Mouse (Mus musculus) neural tube, embryonic 12.5 days (tissue): ENCODE results near the gene Ntrk3. TPM values are rescaled to one million over a fixed set of nuclear protein-coding genes. Genes with fewer than 3 reads are reported as not detected.

Experiments used
- ATAC-seq: fragments of 200-750 bp; cut with Nextera tagmentation; 2 replicates; pipeline ENCODE4 v1.8.0; 2017; ENCODE audit warnings: low read depth, mild to moderate bottlenecking, moderate TSS enrichment, moderate library complexity; ENCODE audit not compliant: low FRiP score
- H3K27ac ChIP-seq: fragments of 300-500 bp; sonication (generic); 2 replicates; pipeline ENCODE4 v1.5.1; 2016
- H3K27me3 ChIP-seq: fragments of 300-500 bp; sonication (generic); replicated peaks from 2 replicates; pipeline ENCODE4 v1.6.1; 2016; ENCODE audit warnings: mild to moderate bottlenecking
- H3K36me3 ChIP-seq: fragments of 300-500 bp; sonication (generic); 2 replicates; pipeline ENCODE4 v1.6.1; 2016; ENCODE audit warnings: mild to moderate bottlenecking
- H3K4me1 ChIP-seq: fragments of 300-500 bp; sonication (generic); 2 replicates; pipeline ENCODE4 v1.6.1; 2016
- H3K4me2 ChIP-seq: fragments of 300-500 bp; sonication (generic); replicated peaks from 2 replicates; pipeline ENCODE4 v1.6.1; 2016; ENCODE audit warnings: mild to moderate bottlenecking
- H3K4me3 ChIP-seq: fragments of 300-500 bp; sonication (generic); 2 replicates; pipeline ENCODE4 v1.5.1; 2016
- H3K9ac ChIP-seq: fragments of 300-500 bp; sonication (generic); 2 replicates; pipeline ENCODE4 v1.6.1; 2016; ENCODE audit warnings: mild to moderate bottlenecking
- H3K9me3 ChIP-seq: fragments of 300-500 bp; sonication (generic); 2 replicates; pipeline ENCODE4 v1.6.1; 2016; ENCODE audit warnings: mild to moderate bottlenecking
- WGBS: fragments of 180-500 bp; shearing (Covaris S2); methylation state at CpG from one replicate; pipeline ENCODE4 v1.1.7; 2016; 5-methylcytosine and 5-hydroxymethylcytosine counted together
- polyA plus RNA-seq: library from polyadenylated mRNA; unstranded; fragments of >200 nt; fragmentation: Nextera tagmentation; extraction: Ambion mirVana; gene quantifications from 2 replicates; pipeline ENCODE4 v1.2.1, GENCODE M21; 2016

The Ntrk3 gene
- 14.2 and 17.6 TPM in 2 replicates for polyA plus RNA-seq

- no peaks in the 10 kb centered on the region for H3K27me3 ChIP-seq
- no peaks in the 10 kb centered on the region for H3K36me3 ChIP-seq
- H3K9me3 ChIP-seq: no peaks in the 10 kb centered on the region
- no peak within 1 kb of the TSS for H3K9ac ChIP-seq
- 85% methylated on average over 5 of the region's 5 CpGs for WGBS
- no peak for ATAC-seq
- no peak within 1 kb of the TSS for H3K4me2 ChIP-seq
- no peak within 1 kb of the TSS for H3K4me3 ChIP-seq
- H3K27ac ChIP-seq: no peak within 1 kb of the TSS
- no peaks in the 10 kb centered on the region for H3K4me1 ChIP-seq
Observed at GRCm38 (mm10) chr7:78737614-78738210, at the start of gene Ntrk3. Gene Ntrk3 (minus strand): TSS chr7:78738012.

DNA sequence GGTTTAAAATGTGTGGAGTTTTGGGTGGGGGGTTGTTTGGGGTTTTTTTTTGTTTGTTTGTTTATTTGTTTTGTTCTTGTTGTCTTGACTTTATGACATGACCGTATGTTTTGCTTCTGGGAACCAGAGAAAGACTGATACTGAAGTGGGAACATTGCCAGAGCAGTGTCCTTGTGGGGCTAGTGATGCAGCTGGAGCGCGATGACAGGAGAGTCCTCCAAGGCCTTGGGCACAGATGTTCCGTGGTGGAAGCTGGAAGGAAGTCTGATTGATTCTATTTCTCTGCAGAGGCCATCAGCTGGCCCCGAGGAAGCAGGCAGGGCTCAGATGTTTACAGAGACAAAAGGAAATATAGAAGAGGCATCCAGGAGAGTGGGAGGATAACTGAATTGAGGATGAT is 48.1 kb upstream of the Ntrk3 start:
- Histone ChIP-seq H3K4me3 (no peak overlapping the region), H3K36me3 (peaks cover 25% of the 10 kb centered on the region), H3K4me2 (no peak overlapping the region), H3K9ac (no peak overlapping the region), H3K4me1 (peaks cover 10% of the 10 kb centered on the region), H3K27ac (no peak overlapping the region), H3K9me3 (no peaks in the 10 kb centered on the region), H3K27me3 (no peaks in the 10 kb centered on the region)
- no peak for ATAC-seq
- 82% methylated on average over 5 of the region's 5 CpGs for WGBS

DNA sequence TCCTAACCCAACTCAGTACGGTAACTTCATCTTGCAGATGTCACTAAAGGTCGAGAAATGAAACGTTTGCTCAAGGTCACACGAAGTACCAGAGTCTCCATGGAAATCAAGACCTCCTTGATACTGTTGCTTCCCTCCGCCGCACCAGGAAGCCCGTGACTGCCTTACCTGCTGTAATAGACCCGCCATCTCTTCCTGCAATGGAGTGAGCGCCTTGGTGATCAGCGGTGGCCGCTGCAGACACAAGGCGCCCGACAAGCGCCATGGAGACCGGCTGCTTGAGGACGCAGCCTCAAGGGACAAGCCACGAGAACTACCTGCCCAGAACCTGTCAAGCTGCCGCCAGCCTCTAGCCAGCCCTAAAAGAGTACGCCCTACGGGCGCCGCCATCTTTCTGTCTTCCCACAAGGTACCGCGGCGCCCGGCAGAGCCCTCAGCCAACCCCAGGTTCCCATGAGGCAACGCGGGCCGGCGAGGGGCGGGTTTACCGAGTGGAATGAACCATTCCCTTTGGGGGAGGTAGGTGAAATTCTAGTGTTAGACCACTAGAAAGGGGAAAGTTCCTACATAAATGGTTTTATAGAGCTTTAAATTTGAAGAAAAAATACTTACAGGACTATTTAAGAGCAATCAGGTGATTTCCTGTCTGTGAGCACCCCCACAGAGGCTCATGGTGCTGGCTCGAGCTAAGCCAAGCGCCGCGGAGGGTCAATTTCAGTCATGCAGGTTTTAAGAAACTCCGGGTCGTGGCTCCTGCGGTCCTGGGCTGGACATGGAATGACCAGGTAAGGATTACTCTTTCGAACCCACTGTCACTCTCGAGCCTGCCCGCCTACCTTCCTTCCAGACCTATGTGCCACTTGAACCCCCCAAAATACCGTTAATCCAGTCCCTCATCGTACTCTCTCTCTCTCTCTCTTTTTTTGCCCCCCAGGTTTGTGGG is 45.1 kb upstream of the Ntrk3 start, which contains the start of the genes Mrps11 and Mrpl46:
Mrps11 (plus strand) TSS at position 481 of the 943 bp plus-strand sequence.
Mrpl46 (minus strand) TSS at position 893 of the 943 bp plus-strand sequence.
- peak; percentile 98 for ATAC-seq
- Histone ChIP-seq H3K4me3 (peak within 1 kb of the TSS; percentile 84), H3K4me1 (peaks cover 10% of the 10 kb centered on the region), H3K27me3 (no peaks in the 10 kb centered on the region), H3K9me3 (no peaks in the 10 kb centered on the region), H3K36me3 (peaks cover 22% of the 10 kb centered on the region), H3K4me2 (peak within 1 kb of the TSS; percentile 71), H3K27ac (no peak within 1 kb of the TSS), H3K9ac (peak within 1 kb of the TSS; percentile 76)
- under 1% methylated on average over 44 of the region's 44 CpGs for WGBS

GRCm38 (mm10) chr7:78778741-78779140 is 40.9 kb upstream of the Ntrk3 start:
- no peak overlapping the region for H3K4me3 ChIP-seq
- peaks cover 7% of the 10 kb centered on the region for H3K4me1 ChIP-seq
- H3K27me3 ChIP-seq: no peaks in the 10 kb centered on the region
- WGBS: 93% methylated on average over 5 of the region's 5 CpGs
- H3K36me3 ChIP-seq: peaks cover 54% of the 10 kb centered on the region
- ATAC-seq: no peak
- H3K4me2 ChIP-seq: no peak overlapping the region
- no peaks in the 10 kb centered on the region for H3K9me3 ChIP-seq
- no peak overlapping the region for H3K9ac ChIP-seq
- no peak overlapping the region for H3K27ac ChIP-seq

DNA sequence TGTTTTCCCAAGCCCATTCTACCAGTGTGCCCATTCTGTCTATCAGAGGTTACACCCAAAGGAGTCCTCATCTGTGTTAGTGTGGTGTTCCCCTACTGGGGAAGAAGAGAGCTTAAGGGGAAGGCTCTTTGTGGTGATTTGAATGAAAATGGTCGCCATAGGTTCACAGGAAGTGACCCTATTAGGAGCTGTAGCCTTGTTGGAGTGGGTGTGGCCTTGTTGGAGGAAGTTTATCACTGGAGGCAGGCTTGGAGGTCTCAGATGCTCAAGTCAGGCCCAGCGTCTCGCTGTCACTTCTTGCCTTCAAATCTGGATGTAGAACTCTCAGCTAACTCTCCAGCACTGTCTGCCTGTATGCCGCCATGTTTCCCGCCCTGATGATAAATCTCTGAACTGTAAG is 33.1 kb upstream of the Ntrk3 start:
- Histone ChIP-seq H3K4me2 (no peak overlapping the region), H3K27me3 (no peaks in the 10 kb centered on the region), H3K4me1 (no peaks in the 10 kb centered on the region), H3K9me3 (no peaks in the 10 kb centered on the region), H3K4me3 (no peak overlapping the region), H3K27ac (no peak overlapping the region), H3K36me3 (peaks cover 26% of the 10 kb centered on the region), H3K9ac (no peak overlapping the region)
- ATAC-seq: no peak
- WGBS: 85% methylated on average over 5 of the region's 5 CpGs

- no peaks in the 10 kb centered on the region for H3K4me1 ChIP-seq
- no peak overlapping the region for H3K4me2 ChIP-seq
- H3K9me3 ChIP-seq: no peaks in the 10 kb centered on the region
- no peaks in the 10 kb centered on the region for H3K27me3 ChIP-seq
- H3K9ac ChIP-seq: no peak overlapping the region
- peaks cover 10% of the 10 kb centered on the region for H3K36me3 ChIP-seq
- H3K4me3 ChIP-seq: no peak overlapping the region
- no peak overlapping the region for H3K27ac ChIP-seq
- WGBS: 77% methylated on average over 7 of the region's 7 CpGs
- ATAC-seq: no peak
Observed at GRCm38 (mm10) chr7:78769075-78769652, 31.4 kb upstream of the Ntrk3 start.

DNA sequence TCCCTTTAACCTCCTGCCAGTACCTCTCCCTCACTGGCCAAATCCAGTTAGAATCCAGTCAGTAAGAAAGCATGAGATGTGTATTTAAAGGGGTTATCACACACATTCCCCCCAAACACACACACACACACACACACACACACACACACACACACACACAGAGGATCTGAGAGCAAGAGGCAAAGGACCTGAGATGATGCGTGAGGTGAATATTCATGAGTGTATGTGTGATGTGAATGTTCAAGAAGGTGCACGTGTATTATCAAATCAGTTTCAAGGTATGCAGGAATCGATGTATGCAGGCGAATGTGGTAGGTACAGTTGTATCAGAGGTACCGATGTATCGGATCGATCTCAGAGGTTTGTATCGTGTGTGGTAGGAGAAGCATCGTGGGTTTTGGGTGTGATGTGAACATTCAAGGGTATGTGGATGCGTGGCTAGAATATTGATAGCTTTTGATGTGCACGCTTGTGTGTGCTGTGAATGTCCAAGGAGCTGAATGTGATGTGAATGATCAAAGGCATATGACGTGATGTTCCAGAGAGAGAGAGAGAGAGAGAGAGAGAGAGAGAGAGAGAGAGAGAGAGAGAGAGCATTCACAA is 30.2 kb upstream of the Ntrk3 start:
- Histone ChIP-seq H3K27me3 (no peaks in the 10 kb centered on the region), H3K36me3 (peaks cover 2% of the 10 kb centered on the region; the same call in 1 of the 2 replicates), H3K4me2 (no peak overlapping the region), H3K9ac (no peak overlapping the region), H3K9me3 (no peaks in the 10 kb centered on the region), H3K27ac (no peak overlapping the region), H3K4me1 (no peaks in the 10 kb centered on the region), H3K4me3 (no peak overlapping the region)
- 84% methylated on average over 12 of the region's 12 CpGs for WGBS
- ATAC-seq: no peak

- Histone ChIP-seq H3K4me3 (no peak overlapping the region), H3K4me1 (no peaks in the 10 kb centered on the region), H3K9ac (no peak overlapping the region), H3K36me3 (no peaks in the 10 kb centered on the region), H3K27me3 (no peaks in the 10 kb centered on the region), H3K4me2 (no peak overlapping the region; the same call in 1 of the 2 replicates), H3K9me3 (no peaks in the 10 kb centered on the region), H3K27ac (no peak overlapping the region)
- 25% methylated on average over 18 of the region's 18 CpGs for WGBS
- ATAC-seq: peak; percentile 85
Observed at GRCm38 (mm10) chr7:78766019-78766683, 28.3 kb upstream of the Ntrk3 start.

- Histone ChIP-seq H3K27ac (no peak overlapping the region), H3K4me3 (no peak overlapping the region), H3K9ac (no peak overlapping the region), H3K4me2 (no peak overlapping the region), H3K36me3 (no peaks in the 10 kb centered on the region), H3K4me1 (no peaks in the 10 kb centered on the region), H3K27me3 (no peaks in the 10 kb centered on the region), H3K9me3 (no peaks in the 10 kb centered on the region)
- 85% methylated on average over 5 of the region's 5 CpGs for WGBS
- ATAC-seq: no peak
Observed at GRCm38 (mm10) chr7:78765215-78765631, 27.4 kb upstream of the Ntrk3 start.

DNA sequence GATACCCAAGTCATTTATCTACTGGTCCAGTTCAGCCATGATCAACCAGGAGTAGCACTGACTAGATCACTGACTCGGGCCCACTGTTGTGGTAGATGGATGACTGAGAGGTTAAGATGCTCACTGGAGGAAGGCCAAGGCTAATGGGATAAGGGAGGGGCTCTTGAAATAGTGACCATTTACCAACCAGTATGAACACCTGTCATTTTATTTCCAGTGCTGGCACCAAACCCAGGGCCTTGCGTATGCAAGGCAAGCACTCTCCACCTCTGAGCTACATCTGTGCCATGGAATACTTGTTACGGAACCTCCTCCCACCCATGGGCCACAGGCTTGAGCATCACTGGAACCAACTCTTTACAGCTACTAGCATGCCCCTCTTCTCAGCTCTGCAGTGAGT is 26.0 kb upstream of the Ntrk3 start:
- H3K27me3 ChIP-seq: no peaks in the 10 kb centered on the region
- H3K36me3 ChIP-seq: no peaks in the 10 kb centered on the region
- H3K4me3 ChIP-seq: no peak overlapping the region
- H3K4me2 ChIP-seq: no peak overlapping the region
- no peak overlapping the region for H3K9ac ChIP-seq
- WGBS: 97% methylated on average over 3 of the region's 3 CpGs
- no peaks in the 10 kb centered on the region for H3K4me1 ChIP-seq
- no peaks in the 10 kb centered on the region for H3K9me3 ChIP-seq
- no peak for ATAC-seq
- H3K27ac ChIP-seq: no peak overlapping the region

DNA sequence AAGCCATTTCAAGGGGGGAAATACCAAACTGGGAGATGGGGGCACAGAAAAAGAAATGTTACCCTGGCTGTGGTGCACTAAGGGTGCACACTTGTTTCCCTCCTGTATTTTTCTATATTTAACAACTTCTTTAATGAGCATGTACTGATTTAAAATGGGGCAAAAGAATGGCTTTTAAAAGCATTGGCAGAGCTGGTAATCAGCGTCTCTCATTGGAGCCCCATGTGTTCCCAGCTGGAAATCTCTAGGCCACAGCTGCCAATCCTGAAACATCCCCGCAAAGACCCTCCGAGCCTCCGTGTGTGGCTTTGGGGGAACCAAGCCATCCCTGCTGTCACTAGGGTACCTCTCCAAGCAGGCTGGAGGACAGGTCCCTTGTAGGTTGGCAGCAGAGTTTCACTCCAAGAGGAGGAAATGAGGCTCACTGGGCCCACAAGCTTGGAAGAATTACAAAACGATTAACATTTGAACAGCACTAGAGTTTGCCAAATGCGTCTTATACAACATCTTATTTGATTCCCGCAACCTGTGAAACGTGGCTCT is 16.7 kb upstream of the Ntrk3 start:
- ATAC-seq: no peak
- no peak overlapping the region for H3K9ac ChIP-seq
- H3K4me2 ChIP-seq: no peak overlapping the region
- H3K9me3 ChIP-seq: no peaks in the 10 kb centered on the region
- H3K4me3 ChIP-seq: no peak overlapping the region
- H3K4me1 ChIP-seq: no peaks in the 10 kb centered on the region
- 65% methylated on average over 8 of the region's 8 CpGs for WGBS
- H3K36me3 ChIP-seq: no peaks in the 10 kb centered on the region
- no peaks in the 10 kb centered on the region for H3K27me3 ChIP-seq
- H3K27ac ChIP-seq: no peak overlapping the region
